Mouse (Mus musculus) liver, embryonic 16.5 days (tissue): ENCODE results near the gene Col5a2. TPM values are rescaled to one million over a fixed set of nuclear protein-coding genes. Genes with fewer than 3 reads are reported as not detected.

Experiments
- polyA plus RNA-seq: library from polyadenylated mRNA; unstranded; fragments of >200 nt; fragmentation: Nextera tagmentation; extraction: Ambion mirVana; gene quantifications from 2 replicates; pipeline ENCODE4 v1.2.1, GENCODE M21; 2015

Gene Col5a2
- polyA plus RNA-seq, 1 experiment from 2014 or later, result 6.9 TPM

Other genes starting within 250 kb of the Col5a2 start
- gene Col3a1, start 191.7 kb downstream of the Col5a2 start, polyA plus RNA-seq, result 104 and 123 TPM in 2 replicates